Mouse (Mus musculus) midbrain, postnatal 0 days (tissue): ENCODE measurements around the gene Dach1. TPM values are rescaled to one million over a fixed set of nuclear protein-coding genes. Genes with fewer than 3 reads are reported as not detected.

Experiments
- ATAC-seq: fragments of 200-750 bp; cut with Nextera tagmentation; 2 replicates; pipeline ENCODE4 v1.8.0; 2017; ENCODE audit warnings: moderate number of reproducible peaks, mild to moderate bottlenecking, moderate TSS enrichment, moderate library complexity; ENCODE audit not compliant: low FRiP score
- DNase-seq: peaks from one replicate; pipeline ENCODE4 v3.0.0-alpha.2; 2015; ENCODE audit warnings: low spot score
- H3K27ac ChIP-seq: fragments of 300-500 bp; sonication (generic); 2 replicates; pipeline ENCODE4 v1.5.1; 2014; ENCODE audit warnings: low read depth, mild to moderate bottlenecking, low read length, mixed read lengths
- H3K27me3 ChIP-seq: fragments of 300-500 bp; sonication (generic); 2 replicates; pipeline ENCODE4 v1.6.1; 2014; ENCODE audit warnings: low read length, control low read depth, mixed read lengths; ENCODE audit not compliant: insufficient read depth
- H3K36me3 ChIP-seq: fragments of 300-500 bp; sonication (generic); 2 replicates; pipeline ENCODE4 v1.6.1; 2014; ENCODE audit warnings: low read length, control low read depth, mixed read lengths; ENCODE audit not compliant: insufficient read depth
- H3K4me1 ChIP-seq: fragments of 300-500 bp; sonication (generic); 2 replicates; pipeline ENCODE4 v1.6.1; 2014; ENCODE audit warnings: mild to moderate bottlenecking, control low read depth, antibody characterized with exemption, low read length, mixed read lengths; ENCODE audit not compliant: insufficient read depth
- H3K4me2 ChIP-seq: fragments of 300-500 bp; sonication (generic); 2 replicates; pipeline ENCODE4 v1.6.1; 2014; ENCODE audit warnings: low read depth, mild to moderate bottlenecking, low read length, mixed read lengths; ENCODE audit not compliant: poor library complexity, severe bottlenecking
- H3K4me3 ChIP-seq: fragments of 300-500 bp; sonication (generic); 2 replicates; pipeline ENCODE4 v1.5.1; 2014; ENCODE audit warnings: low read depth, mild to moderate bottlenecking, low read length, moderate library complexity
- H3K9ac ChIP-seq: fragments of 300-500 bp; sonication (generic); replicated peaks from 2 replicates; pipeline ENCODE4 v1.6.1; 2014; ENCODE audit warnings: mild to moderate bottlenecking, low read length, moderate library complexity, mixed read lengths; ENCODE audit not compliant: poor library complexity, severe bottlenecking
- H3K9me3 ChIP-seq: fragments of 300-500 bp; sonication (generic); 2 replicates; pipeline ENCODE4 v1.6.1; 2016; ENCODE audit warnings: low read length, control low read depth
- CTCF ChIP-seq: IDR thresholded peaks from 2 replicates; pipeline ENCODE4 v1.5.1; 2016; ENCODE audit warnings: antibody characterized with exemption, mild to moderate bottlenecking
- WGBS: fragments of 180-500 bp; shearing (Covaris S2); extraction: QIAGEN DNeasy Blood & Tissue Kit; methylation state at CpG from one replicate; pipeline ENCODE4 v1.1.7; 2014; 5-methylcytosine and 5-hydroxymethylcytosine counted together
- polyA plus RNA-seq: library from polyadenylated mRNA; unstranded; fragments of >200 nt; fragmentation: Nextera tagmentation; extraction: Ambion mirVana; gene quantifications from 2 replicates; pipeline ENCODE4 v1.2.1, GENCODE M21; 2015
- total RNA-seq: library from RNA; depleted of rRNA; stranded (reverse); fragments of >200 nt; gene quantifications from 2 replicates; pipeline ENCODE4 v1.2.3, GENCODE M21; 2014

The Dach1 gene
- total and polyA plus RNA-seq, 2 experiments from 2014 or later = 6.4 to 14.5 TPM

GRCm38 (mm10) chr14:97850486-97850885, 319.1 kb downstream of the Dach1 start:
- ATAC-seq (no peak), DNase-seq (no peak)
- H3K4me1 ChIP-seq = no peaks in the 10 kb centered on the region
- TF ChIP-seq CTCF = no peak
- no peaks in the 10 kb centered on the region for H3K27me3 ChIP-seq
- H3K9ac ChIP-seq = no peak overlapping the region
- H3K4me2 ChIP-seq = no peak overlapping the region
- 56% methylated on average over 4 of the region's 4 CpGs for WGBS
- H3K36me3 ChIP-seq = no peaks in the 10 kb centered on the region
- H3K9me3 ChIP-seq = no peaks in the 10 kb centered on the region
- H3K4me3 ChIP-seq = no peak overlapping the region
- no peak overlapping the region for H3K27ac ChIP-seq

GRCm38 (mm10) chr14:97847641-97848040, 321.9 kb downstream of the Dach1 start:
- Histone ChIP-seq H3K4me1 (no peaks in the 10 kb centered on the region), H3K27me3 (no peaks in the 10 kb centered on the region), H3K9me3 (no peaks in the 10 kb centered on the region), H3K4me3 (no peak overlapping the region), H3K27ac (no peak overlapping the region), H3K4me2 (no peak overlapping the region), H3K9ac (no peak overlapping the region), H3K36me3 (no peaks in the 10 kb centered on the region)
- WGBS = 76% methylated on average over 1 of the region's 1 CpGs
- no peak for ATAC-seq
- no peak for DNase-seq
- no peak for TF ChIP-seq CTCF

GRCm38 (mm10) chr14:97839275-97839674, 330.3 kb downstream of the Dach1 start:
- 85% methylated on average over 5 of the region's 5 CpGs for WGBS
- Histone ChIP-seq H3K4me2 (no peak overlapping the region), H3K27ac (no peak overlapping the region), H3K27me3 (no peaks in the 10 kb centered on the region), H3K4me1 (no peaks in the 10 kb centered on the region), H3K9me3 (no peaks in the 10 kb centered on the region), H3K36me3 (no peaks in the 10 kb centered on the region), H3K4me3 (no peak overlapping the region), H3K9ac (no peak overlapping the region)
- DNase-seq = no peak
- TF ChIP-seq CTCF = no peak
- ATAC-seq = no peak

GRCm38 (mm10) chr14:97829865-97830264, 339.7 kb downstream of the Dach1 start:
- no peak for DNase-seq
- H3K4me2 ChIP-seq = no peak overlapping the region
- H3K4me1 ChIP-seq = no peaks in the 10 kb centered on the region
- H3K9me3 ChIP-seq = no peaks in the 10 kb centered on the region
- TF ChIP-seq CTCF = 0 out of 2 replicates have a peak, but pooled peaks have one; percentile 26
- 79% methylated on average over 3 of the region's 3 CpGs for WGBS
- H3K4me3 ChIP-seq = no peak overlapping the region
- H3K9ac ChIP-seq = no peak overlapping the region
- H3K27ac ChIP-seq = no peak overlapping the region
- ATAC-seq = no peak
- H3K36me3 ChIP-seq = no peaks in the 10 kb centered on the region
- H3K27me3 ChIP-seq = no peaks in the 10 kb centered on the region

- H3K9ac ChIP-seq = no peak overlapping the region
- no peak overlapping the region for H3K27ac ChIP-seq
- no peak for ATAC-seq
- H3K4me2 ChIP-seq = no peak overlapping the region
- no peaks in the 10 kb centered on the region for H3K36me3 ChIP-seq
- TF ChIP-seq CTCF = no peak
- H3K27me3 ChIP-seq = no peaks in the 10 kb centered on the region
- H3K4me1 ChIP-seq = no peaks in the 10 kb centered on the region; the same call in 1 of the 2 replicates
- peak; percentile 56 for DNase-seq
- no peaks in the 10 kb centered on the region for H3K9me3 ChIP-seq
- 77% methylated on average over 7 of the region's 7 CpGs for WGBS
- no peak overlapping the region for H3K4me3 ChIP-seq
Observed at GRCm38 (mm10) chr14:97814555-97815175, 354.9 kb downstream of the Dach1 start.

GRCm38 (mm10) chr14:97813557-97813956, 356.0 kb downstream of the Dach1 start:
- Histone ChIP-seq H3K36me3 (no peaks in the 10 kb centered on the region), H3K9me3 (no peaks in the 10 kb centered on the region), H3K4me1 (no peaks in the 10 kb centered on the region; the same call in 1 of the 2 replicates), H3K27ac (no peak overlapping the region), H3K4me2 (peak overlapping the region; percentile 41; the same call in 1 of the 2 replicates), H3K27me3 (no peaks in the 10 kb centered on the region), H3K9ac (no peak overlapping the region), H3K4me3 (0 out of 2 replicates have a peak overlapping the region, but pooled peaks have one; percentile 8)
- no peak for TF ChIP-seq CTCF
- 33% methylated on average over 11 of the region's 11 CpGs for WGBS
- DNase-seq (peak; percentile 36), ATAC-seq (no peak)
